Mouse (Mus musculus) E14TG2a.4 (cell line): ENCODE results near the gene Denr.

Experiments used
- CTCF ChIP-seq: conservative IDR thresholded peaks from 2 replicates; pipeline ENCODE4 v1.5.1; 2014; ENCODE audit warnings: low read length
- POU5F1 ChIP-seq: IDR thresholded peaks from 2 replicates; pipeline ENCODE4 v1.6.1; 2014; ENCODE audit warnings: low read length, borderline replicate concordance

- TF ChIP-seq CTCF (no peak), POU5F1 (no peak)
Measured at GRCm38 (mm10) chr5:123935931-123936330, 29.0 kb downstream of the Denr start.
